Mouse (Mus musculus) erythroblast, adult 5-6 weeks (primary cell): ENCODE results near the gene Ptpa. TPM values are rescaled to one million over a fixed set of nuclear protein-coding genes. Genes with fewer than 3 reads are reported as not detected.

Experiments
- ATAC-seq: replicated peaks from 2 replicates; pipeline ENCODE4 v1.8.0; 2016; ENCODE audit warnings: moderate number of reproducible peaks, mild to moderate bottlenecking, moderate TSS enrichment, inconsistent platforms; ENCODE audit not compliant: poor library complexity, low FRiP score, severe bottlenecking
- total RNA-seq, 2 experiments: library from RNA; stranded (forward) in 1 of 2; stranded (reverse) in 1 of 2; fragments of 150-400 nt in 1 of 2; fragments of 200-764, 138-1000 nt in 1 of 2; gene quantifications; 2 replicates each; pipeline versions ENCODE4 v1.2.3 to v1.2.4; 2015 to 2017; ENCODE audit warnings: low replicate concordance in 2 of 2

Ptpa gene
- total RNA-seq (2015; ENCODE audit: low replicate concordance) (121 and 149 TPM in 2 replicates), total RNA-seq (2017; ENCODE audit: low replicate concordance) (118 and 183 TPM in 2 replicates)

DNA sequence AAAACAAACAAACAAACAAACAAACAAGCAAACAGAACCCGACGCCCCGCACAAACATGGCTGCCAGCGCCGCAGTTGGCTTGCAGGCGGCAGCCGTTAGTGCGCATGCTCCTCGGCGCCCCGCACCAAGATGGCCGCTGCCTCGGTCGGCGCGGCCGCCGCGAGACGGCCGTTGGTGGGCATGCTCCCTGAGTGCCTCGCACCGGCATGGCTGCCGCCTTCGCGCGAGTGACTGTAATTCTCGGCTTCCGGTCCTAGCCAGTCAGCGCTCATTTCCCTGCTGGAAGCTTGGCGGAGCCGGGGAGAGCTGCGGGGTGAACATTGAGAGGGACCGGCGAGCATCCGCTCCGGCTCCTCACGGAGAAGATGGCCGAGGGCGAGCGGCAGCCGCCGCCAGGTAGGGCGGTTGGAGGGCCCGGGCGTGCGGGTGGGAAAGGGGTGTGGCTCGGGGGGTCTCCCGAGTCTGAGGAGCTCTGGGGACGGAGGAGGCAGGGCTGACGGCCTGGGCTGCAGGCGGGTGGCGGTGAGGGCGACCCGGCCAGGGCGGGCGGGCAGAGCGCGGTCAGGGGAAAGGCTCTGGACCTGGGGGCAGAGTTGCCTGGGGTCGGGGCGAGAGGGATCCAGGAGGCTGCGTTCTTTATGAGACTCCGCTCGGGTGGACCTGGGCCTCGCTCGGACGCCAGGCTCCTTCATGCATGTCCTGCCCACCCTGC is at the start of gene Ptpa:
Gene Ptpa (plus strand): TSS at position 104 of the 713 bp plus-strand sequence.
- ATAC-seq: peak; percentile 64

DNA sequence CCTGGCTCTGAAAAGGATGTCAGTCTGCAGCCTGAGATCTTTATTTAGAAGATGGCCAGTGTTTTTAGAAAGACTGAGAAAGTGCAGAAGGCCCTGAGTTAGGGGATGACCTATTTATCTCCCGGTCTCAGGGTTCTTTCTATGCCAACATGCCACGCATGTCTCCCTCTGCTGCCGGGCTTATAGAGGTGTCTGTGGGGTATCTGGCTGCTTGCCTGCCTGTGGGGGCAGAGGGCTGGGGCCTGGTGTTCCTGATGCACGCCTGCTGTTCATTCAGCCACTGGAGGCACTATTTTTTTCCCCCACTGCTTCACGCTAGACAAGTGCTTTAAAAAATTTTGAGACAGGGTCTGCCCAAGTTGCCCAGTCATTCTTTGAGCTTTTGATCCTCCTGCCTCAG is 49.6 kb upstream of the Ptpa start:
- ATAC-seq: no peak

DNA sequence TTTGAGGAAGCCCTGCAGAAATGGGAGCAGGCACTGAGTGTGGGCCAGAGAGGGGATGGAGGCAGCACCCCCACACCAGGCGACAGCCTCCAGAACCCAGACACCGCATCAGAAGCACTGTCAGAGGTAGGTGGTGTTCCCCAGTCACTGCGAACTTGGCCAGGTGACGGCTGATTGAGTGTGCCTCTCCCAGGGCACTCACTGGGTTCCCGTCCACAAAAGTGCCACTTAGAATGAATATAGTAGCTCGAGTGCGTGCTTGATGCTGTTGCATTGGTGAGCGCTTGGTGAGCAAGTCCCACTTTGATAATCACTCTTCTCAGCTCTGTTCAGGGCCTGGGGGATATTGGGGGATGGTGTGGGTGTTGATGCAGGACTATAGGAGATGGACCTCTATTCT is 44.3 kb upstream of the Ptpa start:
- no peak for ATAC-seq

DNA sequence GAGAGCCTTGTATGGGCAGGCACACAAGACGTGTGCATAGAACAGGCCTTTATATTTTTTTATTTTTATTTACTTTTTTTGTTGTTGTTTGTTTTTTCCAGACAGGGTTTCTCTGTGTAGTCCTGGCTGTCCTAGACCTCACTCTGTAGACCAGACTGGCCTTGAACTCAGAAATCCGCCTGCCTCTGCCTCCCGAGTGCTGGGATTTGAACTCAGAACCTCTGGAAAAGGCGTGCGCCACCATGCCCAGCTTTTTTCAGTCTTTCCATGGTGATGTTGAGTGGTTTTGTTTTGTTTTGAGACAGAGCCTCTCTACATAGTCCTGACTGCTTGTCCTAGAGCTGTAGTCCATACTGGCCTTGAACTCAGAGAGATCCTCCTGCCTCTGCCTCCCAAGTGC is 43.1 kb upstream of the Ptpa start:
- no peak for ATAC-seq

DNA sequence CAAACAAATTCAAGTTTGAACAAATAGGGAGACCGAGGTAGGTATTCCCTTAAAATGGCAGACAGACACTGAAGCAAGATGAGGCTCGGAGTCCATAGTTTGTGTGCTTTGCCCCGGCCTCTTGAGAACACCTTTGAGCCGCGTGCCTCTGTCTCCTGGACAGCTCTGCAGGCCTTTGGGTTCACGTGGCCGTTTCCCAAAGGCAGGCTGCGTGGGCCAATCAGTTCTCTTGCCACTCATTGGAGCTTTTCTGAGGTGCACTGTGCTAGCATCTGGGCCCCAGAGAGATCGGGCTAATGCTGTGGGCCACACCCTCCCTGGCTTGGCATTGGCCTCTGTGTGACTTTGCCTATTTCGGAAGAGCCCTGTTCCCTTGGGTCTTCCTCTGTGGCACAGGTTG is 39.9 kb upstream of the Ptpa start:
- ATAC-seq: no peak

DNA sequence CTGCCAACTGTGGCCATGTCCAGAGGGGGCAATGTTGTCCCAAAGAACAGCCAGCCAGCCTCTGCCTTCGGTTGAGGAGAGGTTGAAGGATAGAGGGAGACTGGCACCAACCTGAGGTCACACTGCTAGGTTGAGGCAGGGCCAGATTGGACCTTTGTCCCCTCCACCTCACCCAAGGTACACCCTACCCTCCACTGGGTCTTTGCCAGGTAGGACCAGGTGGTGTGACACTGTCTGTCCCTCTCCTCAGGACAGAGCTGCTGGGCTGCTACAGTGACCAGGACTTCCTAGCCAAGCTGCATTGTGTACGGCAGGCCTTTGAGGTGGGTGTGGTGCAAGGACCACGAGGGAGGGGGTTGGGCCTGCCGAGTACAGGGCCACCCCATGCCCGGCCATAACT is 38.1 kb upstream of the Ptpa start:
- ATAC-seq: no peak

DNA sequence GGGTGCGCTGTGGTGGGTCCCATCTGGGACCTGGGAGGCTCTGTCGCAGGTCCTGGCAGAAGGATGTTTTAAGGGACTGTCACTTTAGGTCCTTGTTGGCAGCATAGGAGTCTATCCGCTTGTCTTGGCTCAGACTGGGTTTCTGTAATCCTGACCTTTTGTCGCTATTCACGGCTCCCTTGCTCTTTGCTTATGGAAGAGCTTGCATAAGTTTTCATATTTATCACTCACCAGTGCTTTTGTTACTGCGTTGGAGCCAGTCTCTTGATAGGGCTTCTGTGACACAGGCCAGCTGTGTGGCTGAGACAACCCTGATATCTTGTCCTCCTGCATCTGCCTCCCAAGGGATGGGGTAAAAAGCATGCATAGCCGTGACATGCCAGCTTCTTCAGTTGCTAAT is 36.5 kb upstream of the Ptpa start:
- no peak for ATAC-seq

DNA sequence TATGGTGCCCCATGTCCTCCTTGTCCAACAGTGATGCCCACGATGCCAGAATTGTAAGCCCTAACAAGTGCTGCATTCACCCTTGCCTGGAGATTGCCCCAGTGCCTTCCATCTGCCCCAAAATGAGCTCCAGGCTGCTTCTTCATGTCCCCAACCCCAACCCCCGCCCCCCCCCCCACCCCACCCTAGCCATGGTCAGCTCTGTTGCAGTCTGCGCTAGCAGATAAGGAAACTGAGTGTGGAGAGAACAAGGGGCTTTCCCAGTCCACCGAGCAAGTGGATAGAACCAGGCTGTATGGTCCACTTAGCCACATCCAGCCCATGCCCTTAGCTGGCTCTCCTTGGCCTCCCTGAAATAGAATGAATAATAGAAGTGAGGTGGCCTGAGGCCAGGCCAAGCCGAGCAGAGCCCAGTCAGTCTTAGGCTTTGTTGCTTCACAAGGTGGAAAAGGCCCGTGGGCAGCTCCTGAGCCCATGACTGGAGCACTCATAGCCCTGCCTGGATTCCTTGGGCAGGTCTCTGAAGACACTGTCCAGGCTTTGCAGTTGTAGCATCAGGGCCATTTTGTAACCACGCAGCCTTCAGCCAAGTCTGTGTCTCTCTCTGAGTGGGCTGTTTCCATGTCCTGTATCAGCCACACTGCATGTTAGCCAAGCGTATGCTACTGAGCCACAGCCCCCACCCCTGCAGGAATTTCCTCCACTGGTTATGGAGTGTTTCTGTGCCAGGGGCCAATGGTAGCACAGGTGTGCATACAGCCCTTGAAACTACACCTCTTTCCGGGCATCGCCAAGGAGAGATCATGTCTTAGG is 35.1 kb upstream of the Ptpa start:
- ATAC-seq: 0 out of 2 replicates have a peak, but pooled peaks have one; percentile 1

DNA sequence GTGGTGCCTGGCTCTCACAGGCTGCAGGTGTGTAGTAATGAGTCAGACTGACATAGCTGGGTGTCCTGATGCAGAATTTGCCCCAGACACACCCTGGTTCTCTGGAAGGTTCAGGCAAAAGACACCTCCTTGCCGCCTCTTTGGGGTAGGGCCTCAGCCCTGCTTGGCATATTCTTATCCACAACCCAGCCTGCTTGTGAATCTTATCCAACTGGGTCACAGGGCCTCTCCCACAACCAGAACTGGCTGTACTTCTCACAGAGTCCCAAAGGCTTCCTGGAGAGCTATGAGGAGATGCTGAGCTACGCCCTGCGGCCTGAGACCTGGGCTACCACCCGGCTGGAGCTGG is 34.5 kb upstream of the Ptpa start:
- ATAC-seq: peak; percentile 54

DNA sequence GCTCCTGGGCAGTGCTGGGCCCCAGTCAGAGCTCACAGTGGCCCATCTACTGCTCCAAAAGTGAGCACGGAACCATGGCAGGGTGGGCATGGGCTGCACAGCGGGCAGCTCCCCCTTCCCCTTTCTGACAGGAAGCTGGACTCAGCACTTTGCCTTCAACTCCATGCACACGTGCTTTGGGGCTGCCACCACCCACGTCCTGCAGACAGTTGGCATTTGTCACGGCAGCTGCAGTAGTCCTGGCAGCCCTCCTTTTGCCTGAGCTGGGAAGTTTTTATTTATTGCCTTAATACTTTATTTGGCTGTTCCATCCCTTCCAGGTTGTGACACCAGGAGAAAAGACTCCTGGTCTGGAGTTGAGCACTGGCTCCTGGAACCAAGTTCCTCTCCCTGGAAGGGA is 31.0 kb upstream of the Ptpa start:
- no peak for ATAC-seq

DNA sequence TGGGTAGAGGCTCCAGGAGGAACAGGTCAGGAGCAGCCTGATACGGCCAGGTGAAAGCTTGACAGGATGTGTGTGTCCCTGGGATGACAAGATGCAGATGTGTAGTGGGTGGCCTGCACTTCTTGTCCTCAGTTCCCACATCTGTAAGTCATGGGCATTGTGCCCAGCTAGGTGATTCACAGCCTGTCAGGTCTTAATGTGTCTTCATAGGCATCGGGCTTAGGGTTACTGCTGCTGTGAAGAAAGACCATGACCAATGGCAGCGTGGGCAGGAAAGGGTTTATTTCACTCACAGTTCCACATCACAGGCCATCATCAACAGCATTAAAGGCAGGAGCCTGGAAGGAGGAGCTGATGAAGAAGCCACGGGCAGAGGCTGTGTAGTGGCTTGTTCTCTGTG is 30.2 kb upstream of the Ptpa start:
- no peak for ATAC-seq

DNA sequence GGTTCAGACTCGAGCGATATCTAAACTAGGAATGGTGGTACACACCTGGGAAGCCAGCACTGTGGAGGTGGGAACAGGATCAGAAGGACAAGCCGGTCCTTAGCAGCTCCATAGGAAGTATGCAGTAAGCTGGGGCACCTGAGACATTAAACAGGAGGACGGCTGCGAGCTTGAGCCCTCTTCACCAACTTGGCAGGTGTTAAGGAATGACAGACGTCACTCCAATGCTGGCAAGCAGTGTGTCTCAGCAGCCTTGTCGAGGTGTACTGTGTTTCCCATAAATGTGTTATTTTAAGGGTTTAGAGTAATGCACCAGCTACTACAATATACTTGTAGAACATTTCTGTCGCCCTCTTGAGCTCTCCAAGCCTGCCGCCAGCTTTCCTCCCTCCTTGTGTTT is 28.9 kb upstream of the Ptpa start:
- ATAC-seq: no peak

DNA sequence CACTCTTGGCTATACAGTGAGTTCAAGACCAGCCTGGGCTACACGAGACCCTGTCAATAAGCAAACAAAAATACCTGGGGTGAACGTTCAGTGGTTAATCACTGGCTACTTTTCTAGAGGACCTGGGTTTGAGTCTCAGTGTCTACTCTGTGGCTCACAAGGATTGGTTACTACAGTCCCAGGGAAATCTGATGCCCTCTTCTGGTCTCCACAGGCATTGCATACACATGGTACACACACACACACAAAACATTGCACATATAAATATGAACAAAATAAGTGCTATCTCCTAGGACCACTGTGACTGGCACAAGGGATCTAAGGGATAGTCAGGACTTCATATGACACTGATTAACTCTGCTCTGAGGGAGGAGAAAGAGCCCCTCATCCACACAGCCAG is 26.8 kb upstream of the Ptpa start:
- no peak for ATAC-seq

DNA sequence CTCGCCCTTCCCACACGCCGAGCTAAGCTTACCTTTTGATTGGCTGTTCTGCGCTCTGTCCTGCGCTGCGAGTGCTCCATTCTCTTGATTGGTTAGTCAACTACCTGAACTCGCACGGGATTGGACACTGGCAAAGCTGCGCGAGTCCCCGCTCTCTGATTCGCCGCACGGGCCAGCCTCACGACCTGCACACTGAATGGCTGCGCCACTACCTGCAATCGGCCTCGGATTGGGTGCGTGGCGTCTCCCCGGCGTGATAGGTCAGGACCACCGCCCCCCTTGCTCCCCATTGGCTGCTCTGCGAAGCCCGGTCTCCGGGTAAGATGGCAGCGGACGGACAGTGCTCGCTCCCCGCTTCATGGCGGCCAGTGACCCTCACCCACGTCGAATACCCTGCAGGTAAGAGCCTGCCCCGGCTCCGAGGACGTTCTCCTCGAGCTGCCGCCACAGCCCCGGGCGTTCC is 23.7 kb upstream of the Ptpa start, which contains the start of gene Dolpp1:
Gene Dolpp1 (plus strand): TSS at position 141 of the 463 bp plus-strand sequence.
- peak; percentile 93 for ATAC-seq

DNA sequence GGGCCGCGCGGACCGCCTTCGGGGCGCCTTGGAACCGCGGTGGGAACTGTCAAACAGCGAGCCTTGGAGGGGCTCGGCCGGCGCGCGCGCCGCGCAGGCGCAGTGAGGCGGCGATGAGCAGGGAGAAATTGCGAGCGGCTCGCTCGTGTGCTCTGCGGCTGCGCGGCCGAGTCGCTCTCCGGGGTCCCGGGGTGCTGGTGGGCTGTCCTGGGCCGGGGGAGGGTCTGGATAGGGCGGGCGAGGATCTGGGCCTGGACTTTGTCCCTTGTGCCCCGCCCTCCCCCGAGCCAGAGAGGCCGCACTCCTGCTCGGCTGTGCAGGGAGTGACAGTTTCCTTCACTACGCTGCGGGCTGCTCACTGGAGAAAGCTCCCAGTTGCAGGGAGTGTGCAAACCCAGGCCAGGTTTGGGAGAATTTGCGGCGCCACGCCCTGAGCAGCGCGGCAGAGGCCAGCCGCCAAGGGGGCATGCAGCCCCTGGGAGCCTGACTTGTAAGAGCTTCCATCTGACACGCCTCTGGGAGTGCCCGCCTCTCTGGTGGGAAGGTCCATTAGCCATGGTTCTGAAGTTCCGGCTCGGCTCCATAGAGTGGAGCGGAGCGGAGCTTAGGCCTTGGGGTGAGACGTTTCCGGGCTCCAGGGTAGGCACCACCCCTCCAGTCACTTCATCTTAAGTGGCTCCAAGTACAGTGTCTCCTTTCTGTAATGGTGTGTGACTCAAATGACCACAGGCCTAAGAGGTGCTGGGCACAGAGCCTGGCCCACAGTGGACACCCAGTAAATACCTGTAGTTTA is 23.1 kb upstream of the Ptpa start:
- ATAC-seq: peak; percentile 21

DNA sequence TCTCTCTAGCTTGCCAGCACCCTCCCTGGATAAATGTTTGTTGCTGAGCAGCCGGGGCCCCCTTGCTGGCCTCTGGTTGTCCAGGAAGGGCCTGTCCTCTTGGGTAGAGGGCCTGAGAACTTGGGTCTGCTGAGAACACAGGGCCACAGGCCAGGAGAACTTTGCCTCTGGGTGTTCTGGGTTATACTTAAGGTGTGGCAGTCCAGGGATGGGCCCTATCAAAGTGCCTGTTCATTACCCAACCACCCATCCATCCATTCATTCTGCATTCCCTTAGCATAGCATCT is 22.5 kb upstream of the Ptpa start:
- no peak for ATAC-seq

DNA sequence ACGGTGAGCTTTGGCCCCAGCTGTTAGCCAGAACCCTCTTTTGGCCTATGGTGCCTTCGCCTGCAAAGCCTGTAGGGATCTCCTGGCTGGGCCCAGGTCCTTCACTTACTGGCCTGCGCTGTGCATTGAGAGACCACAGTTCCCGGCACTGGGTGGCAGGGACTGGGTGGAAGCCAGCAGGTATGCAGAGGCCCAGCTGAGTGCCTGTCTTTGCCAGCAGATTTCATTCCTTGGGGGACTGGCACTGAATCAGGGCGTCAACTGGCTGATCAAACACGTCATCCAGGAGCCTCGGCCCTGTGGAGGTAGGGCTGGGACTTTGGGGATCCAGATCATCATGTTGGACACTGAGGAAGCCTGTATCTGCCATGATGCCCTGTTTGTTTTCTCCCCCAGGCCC is 20.1 kb upstream of the Ptpa start:
- ATAC-seq: no peak

DNA sequence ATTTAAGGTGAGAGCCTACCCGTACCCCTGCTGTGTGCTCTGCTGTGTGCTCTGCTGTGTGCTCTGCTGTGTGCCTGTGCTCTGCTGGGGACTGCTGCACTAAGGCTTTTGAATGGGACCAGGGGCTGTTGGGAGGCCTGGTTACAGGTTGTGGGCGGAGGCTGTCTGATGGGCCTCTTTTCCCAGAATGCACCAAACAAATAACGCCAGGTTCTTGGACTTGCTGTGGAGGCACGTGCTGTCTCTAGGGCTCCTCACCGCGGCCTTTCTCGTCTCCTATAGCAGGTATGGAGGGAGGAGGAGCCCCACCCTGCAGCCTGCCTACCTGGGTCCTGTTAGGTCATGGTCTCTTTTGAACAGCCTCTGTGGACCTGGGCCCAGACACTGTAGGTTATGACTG is 19.6 kb upstream of the Ptpa start:
- ATAC-seq: no peak

DNA sequence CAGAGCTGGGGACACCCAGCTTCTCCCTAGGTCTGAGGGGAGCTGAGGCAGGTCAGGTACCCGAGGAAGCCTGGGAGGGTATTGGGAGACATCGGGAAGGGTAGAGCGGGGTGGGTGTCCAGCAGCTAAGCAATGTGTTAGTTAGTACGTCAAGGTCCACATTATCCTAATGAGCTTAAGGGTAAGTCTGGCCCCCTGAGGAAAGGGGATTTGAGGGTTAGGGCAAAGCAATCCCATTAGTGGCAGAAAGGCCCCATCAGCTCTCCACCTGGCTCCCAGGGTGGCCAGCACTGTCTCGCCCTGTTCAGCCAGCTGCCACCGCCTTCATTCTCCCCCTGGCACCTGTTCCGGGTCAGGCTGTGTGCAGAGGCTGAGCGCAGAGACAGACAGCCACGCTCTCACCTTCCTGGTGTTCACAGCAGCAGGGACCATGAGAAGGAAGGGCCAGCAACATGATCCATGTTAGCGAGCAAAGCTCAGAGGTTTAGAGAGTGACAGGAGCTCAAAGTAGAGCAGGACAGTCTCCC is 17.8 kb upstream of the Ptpa start:
- ATAC-seq: no peak
